Mouse (Mus musculus): ENCODE data around the gene Inafm1. TPM values are rescaled to one million over a fixed set of nuclear protein-coding genes. Genes with fewer than 3 reads are reported as not detected.

Gene Inafm1
- total and polyA plus RNA-seq, 3 experiments, result 1.5 to 9.5 (median 7.4) TPM

DNA sequence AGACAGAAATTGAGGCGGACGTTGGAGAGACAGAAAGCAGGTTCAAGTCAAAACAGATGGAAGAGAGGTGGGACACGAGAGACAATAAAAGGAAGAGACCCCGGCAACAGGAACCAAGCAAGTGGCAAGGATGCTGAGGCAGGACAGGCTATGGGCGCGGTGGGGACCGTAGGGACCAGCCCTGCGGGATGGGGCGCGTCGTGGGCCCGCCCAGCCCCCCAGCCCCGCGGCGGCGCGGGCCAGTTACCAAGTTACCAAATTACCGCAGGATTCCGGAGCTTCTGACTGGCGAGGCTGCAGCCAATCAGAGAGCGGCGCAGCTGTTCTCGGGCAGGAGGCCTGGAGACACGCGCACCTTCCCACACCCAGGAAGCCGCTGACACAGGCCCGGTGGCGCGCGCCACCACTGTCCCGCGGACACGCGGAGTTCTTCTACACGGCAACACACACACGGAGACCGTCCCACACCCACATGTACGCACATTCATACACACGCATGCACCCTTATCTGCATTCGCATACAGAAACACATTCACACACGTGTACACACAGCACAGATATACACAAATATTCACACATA, 22.0 kb upstream of the Inafm1 start (continued):
- TF ChIP-seq E2F4 (IDR thresholded peaks at IDR 0.05; ENCODE audit: insufficient replicate concordance, low read depth, low read length) (peak; percentile 58; the same call in 1 of the 2 replicates), MAX (IDR thresholded peaks at IDR 0.05; ENCODE audit: low read length) (peak; percentile 84), NELFE (IDR thresholded peaks at IDR 0.05; ENCODE audit: low read depth, low read length) (no peak; the same call in none of the 2 replicates), MAZ (IDR thresholded peaks at IDR 0.05; ENCODE audit: low read depth, low read length) (no peak), EP300 (IDR thresholded peaks at IDR 0.05; ENCODE audit: low read length) (peak; percentile 15; the same call in 1 of the 2 replicates), ETS1 (conservative IDR thresholded peaks at IDR 0.05; ENCODE audit: low read depth, low read length) (no peak; the same call in 1 of the 2 replicates), PAX5 (IDR thresholded peaks at IDR 0.05; ENCODE audit: low read length) (no peak)

GRCm38 (mm10) chr7:16294837-16295236, 21.4 kb upstream of the Inafm1 start:
- H3K4me1 ChIP-seq (ENCODE audit: control insufficient read depth in 1 of 2, insufficient read depth in 2 of 2), result peaks cover 16 to 27% of the 10 kb centered on the region in 2 experiments
- H3K9me3 ChIP-seq (replicated peaks; ENCODE audit: low read length), result no peaks in the 10 kb centered on the region
- H3K4me2 ChIP-seq (ENCODE audit: insufficient read depth, low read depth, poor library complexity, severe bottlenecking), result peak overlapping the region; percentile 53
- H3K27me3 ChIP-seq (replicated peaks), result no peaks in the 10 kb centered on the region
- H3K36me3 ChIP-seq (replicated peaks in 1 of 2; ENCODE audit: control insufficient read depth in 1 of 2, insufficient read depth in 1 of 2, low read length in 1 of 2), result no peaks in the 10 kb centered on the region
- DNase-seq (ENCODE audit: extremely low read depth), result peak; percentile 95
- H3K27ac ChIP-seq (ENCODE audit: insufficient read depth, low read depth), result peak overlapping the region; percentile 93
- no peaks in the 10 kb centered on the region for H3K79me2 ChIP-seq (replicated peaks; ENCODE audit: control insufficient read depth, extremely low read depth, insufficient read depth, poor library complexity, severe bottlenecking)
- in situ Hi-C loops (cut with MboI; ENCODE audit: low pct_ligation_motif_present, low pct_unique_long_range_greater_than_20kb, low sequenced_read_pairs), result loop anchor here (5.0 kb wide), 1 partner anchor 32 kb away; no protein-coding TSS in a partner anchor
- peak overlapping the region; percentile 88 for H3K9ac ChIP-seq (ENCODE audit: insufficient read depth, low read depth)
- peak overlapping the region; percentile 49 to 61 (median 54) for H3K4me3 ChIP-seq (replicated peaks in 1 of 3; ENCODE audit: low read depth in 2 of 3, low read length in 2 of 3, poor library complexity in 1 of 3)
- dilution Hi-C loops (cut with MboI; ENCODE audit: extremely low pct_ligation_motif_present, extremely low pct_unique_long_range_greater_than_20kb, low sequenced_read_pairs), result no loop called here
- TF ChIP-seq PAX5 (IDR thresholded peaks at IDR 0.05; ENCODE audit: low read length) (no peak), MXI1 (IDR thresholded peaks at IDR 0.05; ENCODE audit: low read depth, low read length) (no peak), IRF4 (IDR thresholded peaks at IDR 0.05; ENCODE audit: low read depth, low read length) (no peak), ZMIZ1 (IDR thresholded peaks at IDR 0.05; ENCODE audit: low read depth, low read length) (peak; percentile 14; the same call in 1 of the 2 replicates), MEF2A (IDR thresholded peaks at IDR 0.05; ENCODE audit: borderline replicate concordance, low read depth, low read length) (peak; percentile 79; the same call in 1 of the 2 replicates), RCOR1 (conservative IDR thresholded peaks at IDR 0.05; ENCODE audit: low read depth, low read length) (no peak), JUND (conservative IDR thresholded peaks at IDR 0.05; ENCODE audit: low read depth, low read length) (no peak), KAT2A (IDR thresholded peaks at IDR 0.05; ENCODE audit: insufficient replicate concordance, low read length) (no peak), ETS1 (conservative IDR thresholded peaks at IDR 0.05; ENCODE audit: low read depth, low read length) (peak; percentile 48), CHD1 (IDR thresholded peaks at IDR 0.05; ENCODE audit: low read depth, low read length) (no peak; the same call in 1 of the 2 replicates), ZKSCAN1 (IDR thresholded peaks at IDR 0.05; ENCODE audit: borderline replicate concordance, low read depth, low read length) (no peak), SIN3A (IDR thresholded peaks at IDR 0.05; ENCODE audit: low read length) (no peak; the same call in 1 of the 2 replicates), POLR2A (IDR thresholded peaks at IDR 0.05; ENCODE audit: low read depth, low read length) (no peak; the same call in 1 of the 2 replicates), UBTF (IDR thresholded peaks at IDR 0.05; ENCODE audit: low read depth, low read length) (0 out of 2 replicates have a peak, but pooled peaks have one; percentile 37), MAZ (IDR thresholded peaks at IDR 0.05; ENCODE audit: low read depth, low read length) (peak; percentile 96), RAD21 (IDR thresholded peaks at IDR 0.05; ENCODE audit: low read depth, low read length) (peak; percentile 95), NELFE (IDR thresholded peaks at IDR 0.05; ENCODE audit: low read depth, low read length) (0 out of 2 replicates have a peak, but pooled peaks have one; percentile 55), SMC3 (IDR thresholded peaks at IDR 0.05; ENCODE audit: low read depth, low read length) (peak; percentile 90), MYC (IDR thresholded peaks at IDR 0.05; ENCODE audit: low read depth, low read length) (no peak), EP300 (IDR thresholded peaks at IDR 0.05; ENCODE audit: low read length) (no peak), GABPA (IDR thresholded peaks at IDR 0.05; ENCODE audit: insufficient replicate concordance, low read depth, low read length) (no peak), TBP (conservative IDR thresholded peaks at IDR 0.05; ENCODE audit: low read depth, low read length) (0 out of 2 replicates have a peak, but pooled peaks have one; percentile 14), USF1 (IDR thresholded peaks at IDR 0.05; ENCODE audit: low read depth, low read length) (no peak), POLR2AphosphoS2 (IDR thresholded peaks at IDR 0.05; ENCODE audit: low read depth, low read length) (no peak), JUN (IDR thresholded peaks at IDR 0.05; ENCODE audit: insufficient read depth, low read depth, low read length) (peak; percentile 47; the same call in 1 of the 2 replicates), BHLHE40 (IDR thresholded peaks at IDR 0.05; ENCODE audit: low read depth, low read length) (0 out of 2 replicates have a peak, but pooled peaks have one; percentile 23), ZC3H11A (IDR thresholded peaks at IDR 0.05; ENCODE audit: low read depth, low read length) (no peak), E2F4 (IDR thresholded peaks at IDR 0.05; ENCODE audit: insufficient replicate concordance, low read depth, low read length) (no peak), MAFK (IDR thresholded peaks at IDR 0.05; ENCODE audit: insufficient replicate concordance, low read length) (no peak), ELF1 (IDR thresholded peaks at IDR 0.05; ENCODE audit: low read depth, low read length) (peak; percentile 77), HCFC1 (IDR thresholded peaks at IDR 0.05; ENCODE audit: low read depth, low read length) (peak; percentile 29), CTCF (conservative IDR thresholded peaks at IDR 0.05 in 1 of 2, IDR thresholded peaks at IDR 0.05 in 1 of 2; ENCODE audit: low read depth in 2 of 2, low read length in 2 of 2) (peak in 1 of 2 experiments; percentile 99; a peak in 2 of 4 replicates), CHD2 (IDR thresholded peaks at IDR 0.05; ENCODE audit: low read length) (no peak), ZNF384 (IDR thresholded peaks at IDR 0.05; ENCODE audit: low read depth, low read length) (no peak)
